Mouse (Mus musculus) megakaryocyte, adult 5-6 weeks (primary cell): Measurements from ENCODE around the gene Gnai2. TPM values are rescaled to one million over a fixed set of nuclear protein-coding genes. Genes with fewer than 3 reads are reported as not detected.

Experiments used
- ATAC-seq: 2 replicates; pipeline ENCODE4 v1.8.0; 2016; ENCODE audit warnings: mild to moderate bottlenecking, inconsistent platforms; ENCODE audit not compliant: poor library complexity, severe bottlenecking
- total RNA-seq, 2 experiments: library from RNA; stranded (forward) in 1 of 2; stranded (reverse) in 1 of 2; fragments of 153-499, 151-499 nt in 1 of 2; fragments of 221-1000, 200-1000 nt in 1 of 2; gene quantifications; 2 replicates each; pipeline versions ENCODE4 v1.2.3 to v1.2.4; 2015 to 2017

The Gnai2 gene
- total RNA-seq (2015) (749 and 768 TPM in 2 replicates), total RNA-seq (2017) (859 and 871 TPM in 2 replicates)

DNA sequence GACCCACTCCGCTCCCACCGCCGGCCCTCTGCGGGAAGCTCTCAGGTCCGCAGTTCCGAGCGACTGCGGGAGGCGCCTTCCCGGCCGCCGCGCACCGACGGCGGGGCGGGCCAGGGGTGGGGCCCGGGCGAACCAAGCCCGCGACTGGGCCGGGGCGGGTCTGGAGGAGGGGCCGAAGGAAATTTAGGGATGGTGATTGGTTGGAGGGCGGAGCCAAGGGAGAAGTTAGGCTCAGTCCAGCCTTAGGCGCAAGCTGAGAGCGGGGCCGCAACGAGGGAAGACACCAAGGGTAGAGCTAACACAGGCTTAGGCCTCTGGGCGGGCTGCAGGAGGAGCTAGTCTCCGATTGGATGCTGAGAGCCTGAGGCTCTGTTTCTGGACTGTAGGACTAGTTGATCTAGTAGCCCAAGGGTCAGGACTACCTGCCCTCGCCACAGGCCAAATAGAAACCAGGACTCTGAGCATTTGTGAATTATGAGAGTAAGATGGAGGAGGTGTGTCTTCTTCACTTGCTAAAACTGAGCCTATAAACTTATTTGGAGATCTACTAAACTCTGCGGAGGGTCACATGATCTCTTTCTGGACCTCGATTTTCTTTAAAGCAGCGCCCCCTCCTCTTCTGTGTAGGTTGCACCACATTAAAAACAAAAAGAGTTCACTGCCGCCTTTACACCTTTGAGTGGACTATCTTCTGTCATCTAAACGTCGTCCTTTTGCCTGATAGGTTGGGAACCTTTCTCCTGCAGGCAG is at the start of gene Gnai2:
TSS of gene Gnai2 (minus strand) at position 89 of the 750 bp plus-strand sequence.
- ATAC-seq = peak; percentile 78

DNA sequence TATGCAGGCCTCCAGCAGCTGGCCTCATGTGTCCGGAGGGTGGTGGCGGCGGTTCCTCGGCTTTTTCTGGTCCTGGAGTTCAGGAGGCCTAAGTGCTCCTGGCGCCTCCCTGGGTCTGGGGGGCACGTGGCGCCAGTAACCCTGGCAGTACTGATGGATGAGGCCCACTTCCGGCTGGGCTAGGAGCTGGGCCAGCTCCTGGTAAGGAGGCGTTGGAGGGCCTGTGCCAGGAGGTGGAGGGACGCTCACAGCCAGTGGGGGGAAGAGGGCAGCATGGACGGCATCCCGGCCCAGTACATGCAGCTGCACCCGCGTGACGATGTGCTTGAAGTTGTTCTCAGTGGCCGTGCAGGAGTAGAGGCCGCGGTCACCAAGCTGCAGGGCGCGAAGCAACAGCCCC is 47.2 kb upstream of the Gnai2 start:
- ATAC-seq = no peak

DNA sequence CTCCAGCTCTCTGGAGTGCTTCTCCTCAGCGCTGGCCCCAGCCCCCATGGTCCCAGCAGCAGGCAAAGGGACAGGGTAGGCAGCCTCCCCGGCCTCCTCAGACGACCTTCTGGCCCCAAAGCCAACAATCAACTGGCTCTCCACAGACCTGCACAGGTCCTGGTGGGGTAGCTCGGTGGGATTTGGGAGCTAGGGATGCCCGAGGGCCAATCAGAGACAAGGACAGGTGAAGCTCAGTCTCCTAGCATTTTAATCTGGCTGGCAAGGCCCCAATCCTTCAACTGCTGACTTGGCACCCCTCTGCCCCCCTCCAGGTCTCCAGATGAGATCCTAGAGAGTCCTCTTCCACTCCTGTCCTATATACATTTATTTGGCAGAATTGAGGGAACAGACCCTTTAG is 44.3 kb upstream of the Gnai2 start, which contains the start of gene Gnat1:
TSS of gene Gnat1 (minus strand) at position 212 of the 400 bp plus-strand sequence.
- ATAC-seq = no peak

DNA sequence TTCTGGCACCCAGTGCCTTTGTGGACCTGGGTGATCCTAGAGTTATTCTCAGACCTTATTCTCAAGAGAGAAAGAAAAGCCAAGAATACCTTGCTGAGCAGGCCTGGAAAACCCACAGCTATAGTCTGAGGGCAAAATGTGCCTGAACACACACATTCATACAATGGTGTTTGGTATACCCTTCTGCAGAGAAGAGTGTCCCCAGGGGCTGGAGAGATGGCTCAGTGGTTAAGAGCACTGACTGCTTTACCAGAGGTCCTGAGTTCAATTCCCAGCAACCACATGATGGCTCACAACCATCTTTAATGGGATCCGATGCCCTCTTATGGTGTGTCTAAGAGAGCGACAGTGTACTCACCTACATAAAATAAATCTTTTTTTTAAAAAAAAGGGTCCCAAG is 43.7 kb upstream of the Gnai2 start:
- ATAC-seq = no peak

DNA sequence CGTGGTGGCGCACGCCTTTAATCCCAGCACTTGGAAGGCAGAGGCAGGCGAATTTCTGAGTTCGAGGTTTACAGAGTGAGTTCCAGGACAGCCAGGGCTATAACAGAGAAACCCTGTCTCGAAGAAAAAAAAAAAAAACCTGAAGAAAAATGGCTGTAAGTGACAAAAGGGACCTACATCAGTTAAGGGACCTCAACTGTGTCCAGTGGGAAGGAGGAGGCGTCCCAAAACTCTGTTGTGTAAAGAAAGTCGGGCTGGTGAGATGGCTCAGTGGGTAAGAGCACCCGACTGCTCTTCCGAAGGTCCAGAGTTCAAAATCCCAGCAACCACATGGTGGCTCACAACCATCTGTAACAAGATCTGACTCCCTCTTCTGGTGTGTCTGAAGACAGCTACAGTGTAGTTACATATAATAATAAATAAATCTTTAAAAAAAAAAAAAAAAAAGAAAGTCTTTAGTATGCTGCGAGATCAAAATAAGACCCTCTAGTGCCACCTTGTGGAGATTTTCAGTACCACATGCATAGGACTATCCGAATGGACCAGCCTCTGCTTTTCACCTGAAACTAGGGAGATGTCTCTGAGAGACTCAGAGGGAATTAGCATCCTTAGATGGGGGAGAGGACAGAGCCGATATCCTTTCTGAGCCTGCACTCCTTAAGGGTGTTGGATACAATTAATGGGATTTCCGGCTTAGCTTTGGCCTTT is 42.8 kb upstream of the Gnai2 start:
- ATAC-seq = peak; percentile 50

DNA sequence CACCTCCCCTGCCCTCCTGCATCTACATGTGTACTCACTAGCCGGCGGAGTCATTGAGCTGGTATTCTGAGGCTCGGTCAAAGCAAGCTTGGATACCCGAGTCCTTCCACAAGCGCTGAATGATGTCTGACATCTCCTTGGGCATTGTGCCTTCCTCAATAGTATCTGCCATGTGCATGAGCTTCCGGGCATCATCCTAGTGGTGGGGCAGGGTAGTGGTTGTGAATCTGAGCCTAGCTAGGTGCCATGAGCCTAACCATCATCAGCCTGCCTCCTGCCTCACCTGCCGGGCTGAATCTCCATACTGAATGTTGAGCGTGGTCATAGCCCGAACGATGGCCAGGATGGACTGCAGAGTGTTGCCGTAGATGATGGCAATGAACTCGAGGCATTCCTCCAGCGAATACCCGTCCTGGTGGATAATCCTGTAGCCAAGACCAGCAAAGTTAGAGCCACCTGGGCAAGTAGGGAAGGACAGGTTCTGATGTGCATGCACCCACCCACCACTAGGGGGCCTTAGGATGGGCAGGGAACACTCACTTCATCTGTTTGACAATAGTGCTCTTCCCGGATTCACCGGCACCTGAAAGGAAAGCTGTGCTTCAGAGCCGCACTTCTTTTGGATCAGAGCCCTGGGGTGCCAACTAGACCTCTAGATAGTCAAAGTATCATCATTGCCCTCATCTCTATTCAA is 42.1 kb upstream of the Gnai2 start:
- peak; percentile 64 for ATAC-seq

DNA sequence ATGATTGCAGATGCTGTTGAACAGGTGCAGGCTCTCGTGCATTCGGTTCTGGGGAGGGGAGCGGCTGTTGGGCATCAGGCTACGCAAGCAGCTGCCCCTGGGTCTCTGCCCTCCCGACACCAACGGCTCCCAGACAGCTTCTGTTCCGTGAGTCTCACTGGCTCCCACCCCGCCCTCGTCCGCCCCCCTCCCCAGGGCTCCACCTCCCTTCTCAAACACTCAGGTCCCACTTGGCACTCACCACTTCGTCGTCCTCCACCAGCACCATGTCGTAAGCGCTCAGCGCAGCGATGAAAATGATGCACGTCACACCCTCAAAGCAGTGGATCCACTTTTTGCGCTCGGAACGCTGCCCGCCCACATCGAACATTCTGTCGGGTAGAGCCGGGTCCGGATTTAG is 41.1 kb upstream of the Gnai2 start:
- ATAC-seq = no peak

DNA sequence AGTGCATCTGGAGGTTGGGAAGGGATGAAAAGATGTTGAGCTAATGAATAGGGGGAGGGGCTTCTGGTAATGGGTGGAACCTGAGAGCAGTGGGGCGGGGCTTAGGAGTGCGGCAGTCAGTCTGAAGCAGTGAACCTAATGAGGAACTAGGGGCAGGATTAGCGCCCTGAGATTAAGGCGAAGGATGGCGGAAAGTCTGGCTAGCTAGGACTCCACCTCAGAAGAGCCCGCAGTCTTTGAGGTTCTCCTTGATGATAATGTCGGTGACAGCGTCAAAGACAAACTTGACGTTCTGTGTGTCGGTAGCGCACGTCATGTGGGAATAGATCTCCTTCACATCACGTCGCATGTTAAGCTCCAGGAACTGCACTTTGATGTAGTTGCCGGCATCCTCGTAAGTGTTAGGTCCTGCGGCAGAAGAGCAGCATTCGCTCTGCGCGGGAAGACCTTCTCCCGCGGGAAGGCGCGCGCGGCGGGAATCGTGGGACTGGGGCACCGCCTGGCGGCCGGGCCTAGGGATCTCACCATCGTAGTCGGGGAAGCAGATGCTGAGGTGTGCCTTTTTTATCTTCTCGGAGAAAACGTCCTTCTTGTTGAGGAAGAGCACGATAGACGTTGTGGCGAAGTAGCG is 40.6 kb upstream of the Gnai2 start:
- ATAC-seq = peak; percentile 77

DNA sequence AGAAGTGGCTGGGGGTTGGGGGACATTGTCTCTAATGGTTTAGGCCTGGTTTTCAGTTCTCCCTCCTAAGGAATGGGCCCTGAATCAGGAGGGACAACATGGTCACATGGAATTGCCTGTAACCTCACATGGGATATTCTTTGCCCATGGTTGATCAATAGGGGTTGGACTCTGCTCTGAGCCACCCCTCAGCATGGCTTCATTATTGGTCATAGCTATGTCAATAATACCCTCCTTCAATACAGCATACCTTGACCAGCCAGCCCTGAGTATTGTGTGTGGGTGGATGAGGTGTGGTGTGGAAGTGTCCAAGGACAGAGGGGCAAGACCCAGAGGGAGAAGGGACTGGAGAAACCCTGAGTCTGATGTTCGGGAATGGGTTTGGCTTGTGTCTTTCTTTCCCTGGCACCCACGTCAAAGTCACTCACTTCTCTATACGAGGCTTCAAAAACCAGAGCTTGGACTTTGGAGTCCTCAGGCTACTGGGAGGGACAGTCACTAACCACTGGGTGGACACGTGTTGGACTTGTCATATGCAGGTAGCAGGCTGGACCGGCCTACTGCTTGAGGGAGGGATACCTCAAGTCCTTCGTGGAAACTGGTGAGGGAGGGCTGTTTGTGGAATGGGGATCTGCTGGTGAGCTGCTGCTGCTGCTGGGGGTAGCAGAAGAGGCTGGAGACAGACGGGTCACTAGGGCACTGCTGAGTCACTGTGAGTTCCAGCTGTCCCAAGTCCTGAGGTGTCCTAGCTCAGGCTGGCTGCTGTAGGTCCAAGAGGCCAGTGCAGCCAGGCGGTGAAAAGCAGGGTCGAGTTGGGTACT is 39.7 kb upstream of the Gnai2 start:
- ATAC-seq = no peak

DNA sequence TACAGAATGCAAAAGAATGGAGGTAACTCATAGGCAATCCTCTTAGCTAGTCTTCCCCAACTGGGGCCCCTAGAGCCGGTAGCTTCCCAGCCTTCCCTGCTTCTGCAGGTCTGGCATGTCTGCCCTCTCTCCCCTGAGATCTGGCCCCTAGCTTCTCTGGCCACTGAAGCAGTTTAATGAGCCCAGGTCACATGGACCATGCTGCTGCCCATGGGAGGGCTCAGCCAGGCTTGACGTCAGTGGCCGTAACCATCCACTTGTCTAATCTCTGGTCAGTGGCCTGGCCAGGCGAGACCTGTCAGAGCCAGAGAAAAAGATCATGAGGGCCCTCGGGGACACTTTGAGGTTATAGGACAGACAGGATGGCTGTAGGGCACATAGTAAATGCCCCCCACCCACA is 35.1 kb upstream of the Gnai2 start:
- ATAC-seq = no peak

DNA sequence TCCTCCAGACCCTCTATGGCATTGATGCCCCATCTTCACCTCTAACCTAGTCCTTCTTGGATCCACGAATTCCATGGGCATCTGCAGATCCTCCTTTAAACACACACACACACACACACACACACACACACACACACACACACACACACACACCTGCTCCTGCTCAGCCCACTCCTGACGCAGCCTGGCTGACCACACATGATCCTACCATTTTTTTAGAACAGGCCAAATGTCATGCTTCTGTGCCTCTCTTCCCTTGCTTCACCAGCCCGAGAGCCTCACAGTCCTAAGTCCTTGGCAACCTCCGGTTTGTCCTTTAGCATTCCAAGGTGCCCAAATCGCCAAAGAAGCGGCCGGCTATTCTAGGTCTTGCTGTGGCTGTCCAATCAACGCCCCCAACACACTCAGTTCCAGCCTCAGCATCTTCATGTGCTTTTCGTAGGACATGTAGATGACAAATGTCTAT is 34.3 kb upstream of the Gnai2 start, which contains the start of gene Slc38a3:
TSS of gene Slc38a3 (minus strand) at position 51 of the 466 bp plus-strand sequence.
- no peak for ATAC-seq

DNA sequence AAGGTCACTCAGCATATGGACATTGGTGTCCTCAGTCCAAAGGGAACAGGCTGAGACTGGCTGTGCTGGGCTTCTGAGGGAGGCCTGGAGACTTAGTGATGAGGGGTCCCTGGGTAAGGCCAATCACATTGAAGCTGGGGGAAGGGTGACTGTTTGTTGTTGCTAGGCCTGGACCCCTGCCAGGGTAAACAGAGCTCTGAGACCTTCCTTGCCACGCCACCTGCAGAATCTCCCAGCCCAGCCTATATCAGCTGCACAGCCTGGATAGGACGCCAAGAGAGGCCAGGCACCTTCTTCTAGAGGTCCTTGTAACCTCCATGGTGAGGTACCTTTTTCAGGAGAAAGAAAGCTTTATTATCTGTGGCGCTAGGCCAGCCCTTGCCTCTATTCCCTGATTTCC is 33.7 kb upstream of the Gnai2 start:
- no peak for ATAC-seq

DNA sequence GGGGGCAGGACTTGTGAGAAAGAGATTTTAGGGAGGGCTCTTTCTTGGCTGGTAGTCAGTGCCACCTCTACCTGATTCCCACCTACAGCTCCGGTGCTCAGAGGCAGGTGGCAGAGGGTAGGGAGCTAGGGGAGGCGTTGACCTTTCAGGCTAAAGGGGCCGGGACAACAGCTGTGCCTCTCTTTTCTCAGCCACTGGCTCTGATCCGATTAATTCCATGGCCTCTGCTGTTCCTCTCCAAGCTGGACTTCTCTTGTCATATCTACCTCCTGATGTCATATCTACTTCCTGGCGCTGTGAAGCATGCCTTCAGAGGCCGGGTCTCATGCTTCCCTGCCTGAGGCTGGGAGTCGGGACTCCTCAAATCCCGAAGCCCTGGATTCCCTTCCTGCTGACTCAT is 32.8 kb upstream of the Gnai2 start:
- no peak for ATAC-seq

DNA sequence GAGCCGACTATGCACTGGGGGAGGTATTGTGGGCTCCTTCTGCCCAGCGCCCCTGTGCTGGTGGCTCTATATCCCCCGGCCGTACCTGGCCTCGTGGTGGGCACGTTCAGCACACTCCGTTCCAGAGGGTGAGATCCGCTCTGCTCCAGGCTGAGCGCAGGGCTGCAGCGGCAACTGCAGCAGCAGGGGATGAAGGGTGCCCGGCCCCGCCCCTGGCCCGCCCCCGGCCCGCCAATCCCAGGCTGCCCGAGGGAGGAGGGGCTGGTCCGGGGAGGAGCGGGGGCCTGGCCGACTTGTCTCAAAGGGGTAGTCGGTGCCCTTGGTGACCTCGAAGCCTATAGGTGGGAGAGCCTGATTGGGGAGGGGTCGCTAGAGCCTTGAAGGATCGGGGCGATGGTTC is 32.1 kb upstream of the Gnai2 start:
- no peak for ATAC-seq

DNA sequence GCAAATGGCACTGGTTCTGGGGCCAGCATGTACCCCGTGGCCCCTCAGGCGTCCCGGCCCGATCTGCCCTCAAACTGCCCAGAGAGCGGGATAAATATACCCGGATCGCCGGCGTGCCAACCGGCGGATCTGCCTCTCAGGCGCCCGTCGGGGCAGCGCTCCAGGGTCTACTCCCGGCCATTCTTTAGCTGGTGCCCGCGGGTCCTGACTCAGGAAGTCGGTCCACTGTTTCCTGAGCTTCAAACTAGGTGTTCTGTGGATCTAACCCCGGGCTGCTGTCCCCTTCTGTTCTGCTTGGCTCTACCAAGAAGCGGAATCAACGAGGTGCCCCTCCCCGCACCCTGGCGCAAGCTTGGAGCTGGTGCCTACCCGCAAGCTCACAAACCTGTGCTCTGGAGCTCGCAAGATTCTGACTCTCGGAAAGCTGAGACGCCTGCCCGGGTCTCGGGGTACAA is 31.6 kb upstream of the Gnai2 start:
- no peak for ATAC-seq

DNA sequence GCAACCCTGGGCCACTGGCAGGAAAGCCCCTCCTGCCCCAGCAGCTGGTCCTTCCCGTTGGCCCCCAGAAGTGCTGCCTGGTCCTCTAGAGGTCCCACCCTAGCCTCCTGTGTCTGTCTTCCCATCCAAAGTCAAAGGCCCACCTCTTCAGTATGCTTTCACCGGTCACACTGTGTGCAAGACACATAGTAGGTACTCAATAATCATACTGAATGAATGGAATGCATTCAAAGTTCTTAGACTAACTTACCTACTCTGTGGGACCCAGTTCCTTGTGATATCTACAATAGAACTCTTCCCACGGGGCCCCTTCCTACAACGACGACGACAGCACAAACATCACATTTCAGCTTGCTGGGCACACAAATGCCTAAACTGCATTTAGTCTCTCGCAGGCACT is 30.1 kb upstream of the Gnai2 start:
- no peak for ATAC-seq

DNA sequence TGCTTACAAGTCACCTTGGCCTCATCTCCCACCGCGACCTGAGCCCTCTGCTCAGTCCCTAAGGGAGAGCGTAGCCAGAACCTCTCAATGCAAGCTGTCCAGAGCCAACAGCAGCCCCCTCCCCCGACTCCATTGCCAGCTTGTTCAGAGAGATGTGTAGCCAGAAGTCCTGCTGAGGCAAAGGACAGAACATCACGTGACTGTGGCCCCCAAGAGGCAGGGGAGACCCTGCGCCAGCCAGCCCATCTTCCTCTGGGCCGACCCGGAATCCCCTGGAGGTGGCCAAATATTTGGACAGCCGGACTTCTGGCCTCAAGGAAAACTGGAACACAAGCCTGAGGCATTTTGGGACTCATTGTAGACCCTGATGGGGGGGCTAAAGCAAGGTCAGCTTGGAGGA is 28.4 kb upstream of the Gnai2 start:
- no peak for ATAC-seq

DNA sequence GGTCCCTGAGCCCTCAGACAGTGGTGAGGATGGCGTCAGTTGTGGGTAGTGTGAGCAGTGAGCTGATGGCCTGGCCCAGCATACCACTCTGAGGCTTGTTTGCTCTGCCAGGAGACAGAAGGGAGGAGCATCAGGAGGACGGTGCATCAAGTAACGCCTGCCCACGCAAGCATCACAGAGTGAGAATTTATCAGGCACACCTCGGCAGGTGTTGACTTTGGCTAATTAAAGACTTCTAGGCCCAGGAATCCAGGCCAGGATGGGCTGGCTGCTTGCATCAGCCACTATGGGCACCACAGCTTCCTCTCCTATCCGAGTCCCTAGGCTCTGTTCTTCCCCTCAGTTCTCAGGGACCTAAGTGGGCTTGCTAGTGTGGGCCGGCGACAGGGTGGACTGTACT is 27.2 kb upstream of the Gnai2 start:
- ATAC-seq = no peak

DNA sequence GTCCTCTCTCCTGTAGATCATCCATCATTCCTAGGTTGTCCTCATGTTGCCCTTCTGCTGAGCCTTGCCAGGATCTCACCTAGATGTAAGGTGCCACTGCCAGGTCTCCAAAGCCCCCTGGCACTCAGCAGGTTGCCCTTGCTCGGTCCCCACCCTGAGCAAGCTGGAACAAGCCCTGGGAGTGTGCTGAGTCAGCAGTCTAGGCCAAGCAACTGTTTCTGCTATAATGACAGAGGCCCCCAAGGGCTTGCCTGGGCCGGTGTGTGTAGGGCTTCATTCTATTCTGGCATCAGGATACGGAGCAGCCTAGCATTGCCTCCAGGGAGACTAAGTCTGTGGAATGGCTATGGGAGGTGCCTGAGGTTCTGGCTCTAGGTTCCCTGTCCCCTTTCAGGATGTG is 25.6 kb upstream of the Gnai2 start:
- no peak for ATAC-seq

DNA sequence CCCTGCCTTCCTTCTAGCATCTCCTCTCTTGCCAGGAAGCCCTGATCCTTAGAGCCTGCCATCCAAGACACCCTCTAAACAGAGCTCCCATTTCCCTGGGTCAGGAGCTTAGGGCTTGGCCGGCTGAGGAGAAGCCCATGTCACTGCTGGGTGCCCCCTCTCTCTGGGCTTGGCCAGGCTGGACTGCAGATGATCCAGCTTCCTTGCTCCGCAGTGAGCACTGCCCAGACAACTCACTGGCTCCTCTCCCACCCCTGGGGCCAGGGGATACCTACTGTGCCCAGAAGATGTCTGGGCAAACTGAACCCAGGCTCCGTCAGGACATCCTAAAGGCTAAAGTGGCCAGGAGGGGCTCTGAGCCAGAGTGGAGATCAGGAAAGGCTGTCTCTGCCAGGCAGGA is 24.8 kb upstream of the Gnai2 start:
- no peak for ATAC-seq
